Mouse (Mus musculus) kidney, adult 11 months (tissue): ENCODE measurements around the gene Fam83g.

Experiments
- DNase-seq: peaks from one replicate; pipeline ENCODE4 v3.0.0; 2022

Gene Fam83g

DNA sequence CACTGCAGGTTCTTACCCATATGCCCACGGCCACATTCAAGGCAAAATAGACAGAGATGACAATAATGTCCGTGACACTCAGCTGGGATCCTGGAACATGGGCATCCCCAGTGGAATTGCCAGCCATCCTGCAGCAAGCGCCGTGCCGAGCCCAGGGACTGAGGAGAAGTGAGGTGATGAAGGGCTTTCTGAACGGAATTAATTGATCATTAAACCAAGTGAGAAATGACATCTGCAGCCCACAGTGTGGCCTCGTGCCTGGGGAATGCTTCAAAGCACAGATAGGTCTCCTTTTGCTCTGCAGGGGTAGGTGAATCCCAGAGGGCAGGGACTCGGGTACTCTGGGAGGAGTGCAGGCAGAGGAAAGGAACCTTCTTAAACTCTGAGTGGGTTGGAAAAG lies 35.9 kb downstream of the Fam83g start:
- peak; percentile 74 for DNase-seq

GRCm38 (mm10) chr11:61720636-61721035 lies 36.7 kb downstream of the Fam83g start, which contains the start of gene Slc5a10:
Gene Slc5a10, minus strand, starts transcription at chr11:61720826.
- DNase-seq: peak; percentile 77

- DNase-seq: peak; percentile 86
These were observed 38.2 kb downstream of the Fam83g start for GRCm38 (mm10) chr11:61722077-61722476.

DNA sequence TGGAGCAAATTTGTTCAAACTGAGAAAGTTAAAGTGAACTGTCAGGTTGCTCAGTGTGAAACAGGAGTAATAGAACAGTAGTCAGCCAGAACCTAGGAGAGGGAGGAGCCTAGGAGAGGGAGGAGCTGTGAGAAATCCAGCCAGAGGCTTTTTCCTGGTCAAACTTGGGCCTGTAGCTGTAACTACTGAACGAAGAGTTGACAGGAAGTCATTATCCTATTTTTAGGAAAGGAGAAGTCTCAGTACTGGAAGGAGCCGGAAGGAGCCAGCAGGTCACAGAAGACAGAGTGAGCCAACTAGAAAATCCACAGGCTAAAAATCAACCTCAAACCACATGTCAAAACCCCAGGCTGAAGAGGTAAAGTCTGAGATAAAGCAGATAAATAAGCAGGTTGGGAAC lies 44.1 kb downstream of the Fam83g start:
- DNase-seq: peak; percentile 73

- no peak for DNase-seq
These were observed 48.8 kb downstream of the Fam83g start for GRCm38 (mm10) chr11:61732672-61733071.

GRCm38 (mm10) chr11:61737290-61737689 lies 53.4 kb downstream of the Fam83g start:
- no peak for DNase-seq

GRCm38 (mm10) chr11:61740500-61740899 lies 56.6 kb downstream of the Fam83g start:
- no peak for DNase-seq

GRCm38 (mm10) chr11:61743768-61744167 lies 59.9 kb downstream of the Fam83g start:
- no peak for DNase-seq

- no peak for DNase-seq
These were observed 60.6 kb downstream of the Fam83g start for GRCm38 (mm10) chr11:61744460-61744859.

DNA sequence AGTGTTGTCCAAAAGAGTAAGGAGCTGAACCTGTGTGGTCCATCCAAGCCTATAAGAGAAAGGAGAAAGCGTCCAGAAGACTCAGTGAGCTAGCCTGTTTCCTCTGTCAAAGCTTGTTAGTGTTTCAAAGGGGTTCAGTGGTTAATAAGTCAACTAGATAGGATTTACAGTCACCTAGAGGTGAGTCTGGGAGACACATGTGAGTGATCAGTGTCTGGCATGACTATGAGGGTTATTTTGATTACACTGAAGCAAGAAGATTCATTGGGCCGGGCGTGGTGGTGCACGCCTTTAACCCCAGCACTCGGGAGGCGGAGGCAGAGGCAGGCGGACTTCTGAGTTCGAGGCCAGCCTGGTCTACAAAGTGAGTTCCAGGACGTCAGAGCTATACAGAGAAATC lies 61.9 kb downstream of the Fam83g start:
- peak; percentile 22 for DNase-seq

- no peak for DNase-seq
These were observed 63.3 kb downstream of the Fam83g start for GRCm38 (mm10) chr11:61747161-61747560.

- DNase-seq: no peak
These were observed 67.7 kb downstream of the Fam83g start for GRCm38 (mm10) chr11:61751612-61752011.

DNA sequence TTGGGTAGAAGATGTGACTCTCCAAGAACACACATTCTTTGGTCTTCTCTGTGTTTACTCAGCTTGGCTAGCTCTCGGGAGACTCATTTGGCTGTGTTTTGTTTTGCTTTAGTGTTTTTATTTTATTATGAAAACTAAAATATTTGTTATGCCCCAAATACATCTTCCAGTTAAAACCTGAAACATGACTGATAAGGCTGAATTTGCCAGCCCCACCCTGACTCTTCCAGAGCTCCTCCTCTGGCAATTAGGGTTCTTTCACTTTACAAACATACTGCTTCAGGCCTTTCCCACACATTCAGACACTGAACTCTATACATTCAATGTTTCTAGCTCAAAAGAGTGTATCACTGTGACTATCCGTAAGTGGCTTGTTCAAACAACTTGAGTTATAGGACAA lies 73.3 kb downstream of the Fam83g start:
- DNase-seq: no peak
